Mouse (Mus musculus): ENCODE results near the gene Lypd8.
"Not testable (repeated sequence)": the region's sequence is repeated elsewhere in the genome, so short reads cannot be mapped to it uniquely, and the experiment has no call there.

Lypd8 gene

DNA sequence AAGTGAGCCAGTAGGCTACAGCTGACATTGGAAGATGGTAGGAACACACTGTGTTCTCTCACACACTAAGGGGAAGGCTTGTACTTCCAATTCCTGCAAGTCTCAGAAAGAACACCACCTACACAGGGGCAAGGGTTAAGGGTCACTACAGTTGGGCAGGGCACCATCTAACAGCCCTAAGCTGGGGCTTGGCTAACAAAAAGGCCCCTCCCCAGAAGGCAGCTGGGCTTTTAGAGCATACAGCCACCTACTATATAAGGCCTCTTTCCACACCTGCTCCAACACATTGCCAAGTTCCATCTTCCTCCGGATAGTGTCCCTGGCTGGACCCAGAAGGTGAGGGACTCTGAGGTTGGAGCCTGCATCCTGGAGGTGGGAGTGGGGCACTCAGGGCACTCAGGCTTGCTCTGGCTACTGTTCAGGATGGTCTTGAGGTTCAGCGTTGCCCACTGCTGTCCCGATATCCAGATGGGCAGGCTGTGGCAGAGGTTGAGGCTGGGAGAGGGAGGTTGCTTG lies at the start of gene Lypd8:
Gene Lypd8 (plus strand): TSS at position 281 of the 516 bp plus-strand sequence.
- no peak for DNase-seq

DNA sequence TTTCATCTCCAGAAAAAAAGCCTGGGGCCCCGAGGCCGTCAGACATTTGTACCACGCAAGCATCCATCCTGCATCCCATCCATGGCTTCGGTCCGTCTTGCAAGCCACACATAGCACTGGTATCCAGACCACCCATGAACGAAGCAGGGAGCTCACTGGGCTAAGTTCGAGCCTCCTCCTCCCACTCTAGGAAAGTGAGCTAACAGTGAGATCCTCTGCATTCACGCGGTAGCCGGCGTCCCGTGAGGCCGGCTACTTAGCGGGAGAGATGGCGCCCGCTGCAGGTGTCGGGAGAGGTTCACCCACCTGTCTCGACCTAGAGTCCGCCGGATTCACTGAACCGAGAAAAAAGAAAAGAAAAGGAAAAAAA lies 49.0 kb upstream of the Lypd8 start:
- no peak for DNase-seq

DNA sequence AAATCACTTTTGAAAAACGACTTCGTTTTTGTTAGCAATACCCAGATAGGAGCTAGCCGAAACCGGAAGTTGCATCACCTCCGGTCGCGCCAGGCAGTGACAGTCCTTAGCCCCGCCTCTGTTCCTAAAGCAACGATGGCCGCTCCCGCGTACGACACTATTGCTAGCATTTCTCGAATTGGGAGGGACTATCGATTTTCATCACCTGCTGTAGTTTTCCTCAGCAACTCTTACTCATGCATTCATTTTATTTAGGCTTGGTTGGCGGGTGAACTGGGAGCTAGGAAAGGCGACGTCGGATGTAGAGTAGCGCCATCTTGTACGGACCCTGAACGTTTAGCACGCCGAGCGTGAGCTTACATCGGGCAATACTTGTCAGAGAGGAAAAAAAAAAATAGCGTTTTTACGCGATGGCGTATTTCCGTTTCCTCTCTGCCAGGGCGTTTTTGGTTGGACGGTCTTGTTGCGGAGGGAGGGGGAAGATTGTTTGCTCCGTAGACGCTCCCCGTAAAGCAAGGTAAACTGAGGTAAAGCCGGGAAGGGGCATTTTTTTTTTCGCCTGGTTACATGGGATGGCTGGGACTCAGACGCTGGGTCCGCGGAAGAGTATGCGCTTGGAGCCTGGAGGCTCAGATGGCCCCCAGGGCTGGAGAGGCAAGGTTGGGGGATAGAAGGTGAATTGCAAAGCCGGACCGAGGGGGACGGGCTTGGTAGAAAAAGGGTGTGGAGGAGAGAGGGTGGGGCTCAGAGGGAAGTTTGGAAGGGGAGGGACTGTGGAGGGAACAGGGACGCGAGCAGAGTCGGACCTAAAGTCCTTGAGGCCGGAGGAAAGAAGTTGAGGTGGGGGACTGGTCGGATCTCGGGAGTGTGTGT lies 48.3 kb upstream of the Lypd8 start, which contains the start of the genes Zfp672 and Sh3bp5l:
Gene Zfp672 (minus strand): TSS at position 64 of the 873 bp plus-strand sequence.
Gene Sh3bp5l (plus strand): TSS at position 449 of the 873 bp plus-strand sequence.
- peak; percentile 84 for DNase-seq

DNA sequence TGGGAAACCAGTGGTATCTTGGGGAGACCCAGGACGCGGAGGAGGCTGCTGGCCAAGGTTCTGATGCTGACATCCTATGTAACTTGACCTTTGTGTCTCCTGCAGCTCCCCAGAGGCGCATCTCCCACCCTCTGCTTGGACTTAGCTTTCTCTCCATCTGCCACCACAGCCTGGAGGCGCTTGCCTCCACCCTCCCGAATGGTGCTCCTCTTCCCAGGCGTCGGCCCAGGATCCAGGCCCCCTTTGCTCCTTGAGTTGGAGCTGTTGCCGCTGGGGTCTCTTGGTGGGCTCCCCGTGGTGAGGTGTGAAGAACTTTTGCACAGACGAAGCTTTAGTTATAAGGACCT lies 47.7 kb upstream of the Lypd8 start:
- DNase-seq: no peak

DNA sequence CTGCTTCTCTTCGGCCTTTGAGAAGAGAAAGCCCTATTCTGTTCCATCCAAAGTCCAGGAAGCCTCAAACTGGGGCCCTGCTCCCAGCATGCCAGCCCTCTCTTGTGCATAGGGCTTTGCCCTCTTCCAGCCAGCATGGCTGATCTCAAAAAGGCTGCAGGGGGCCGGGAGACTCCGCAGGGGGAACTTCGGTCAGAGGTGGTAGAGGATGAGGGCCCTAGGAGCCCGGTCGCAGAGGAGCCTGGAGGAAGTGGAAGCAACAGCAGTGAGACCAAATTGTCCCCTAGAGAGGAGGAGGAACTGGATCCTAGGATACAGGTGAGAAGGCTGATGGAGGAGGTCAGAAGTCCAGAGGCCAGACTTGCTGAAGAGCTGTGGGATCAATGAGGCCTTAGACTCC lies 47.3 kb upstream of the Lypd8 start:
- no peak for DNase-seq

DNA sequence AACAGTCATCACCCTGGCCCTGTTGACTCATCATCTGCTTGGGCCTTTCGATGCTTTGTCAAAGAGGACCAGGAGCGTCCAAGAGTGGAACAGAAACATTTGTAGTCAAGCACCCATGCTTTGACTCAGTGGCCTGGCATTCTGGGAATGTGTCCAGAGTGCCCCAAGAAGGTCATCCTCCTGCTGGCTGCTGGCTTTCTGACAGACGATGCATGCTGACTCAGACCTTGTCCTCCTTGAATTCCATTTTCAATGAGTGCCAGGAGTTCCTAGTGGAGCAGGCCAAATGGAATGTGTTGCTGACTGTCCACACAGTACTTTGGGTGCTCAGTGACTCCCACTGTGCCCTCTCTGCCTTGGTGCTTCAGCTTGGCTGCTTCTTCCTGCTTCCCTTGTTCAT lies 44.1 kb upstream of the Lypd8 start:
- no peak for DNase-seq

DNA sequence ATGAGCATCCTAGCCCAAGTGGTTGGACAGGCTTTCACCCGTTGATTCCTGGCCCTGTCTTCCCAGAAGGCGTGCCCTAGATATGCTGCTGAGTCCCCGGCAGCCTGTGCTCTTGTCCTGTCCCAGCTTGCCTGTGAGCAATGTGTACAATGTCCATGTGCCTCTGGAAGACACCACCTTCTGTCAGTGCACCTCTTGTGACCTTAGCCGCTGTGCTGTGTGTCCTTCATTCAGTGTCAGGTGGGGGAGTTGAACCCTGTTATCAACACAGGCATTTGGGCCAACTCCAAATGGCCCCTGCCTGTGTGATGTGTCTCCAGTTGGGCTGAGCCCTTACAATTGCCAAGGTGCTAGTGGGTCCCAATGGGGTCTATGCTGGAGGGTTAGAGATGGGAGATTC lies 32.1 kb upstream of the Lypd8 start:
- DNase-seq: no peak

DNA sequence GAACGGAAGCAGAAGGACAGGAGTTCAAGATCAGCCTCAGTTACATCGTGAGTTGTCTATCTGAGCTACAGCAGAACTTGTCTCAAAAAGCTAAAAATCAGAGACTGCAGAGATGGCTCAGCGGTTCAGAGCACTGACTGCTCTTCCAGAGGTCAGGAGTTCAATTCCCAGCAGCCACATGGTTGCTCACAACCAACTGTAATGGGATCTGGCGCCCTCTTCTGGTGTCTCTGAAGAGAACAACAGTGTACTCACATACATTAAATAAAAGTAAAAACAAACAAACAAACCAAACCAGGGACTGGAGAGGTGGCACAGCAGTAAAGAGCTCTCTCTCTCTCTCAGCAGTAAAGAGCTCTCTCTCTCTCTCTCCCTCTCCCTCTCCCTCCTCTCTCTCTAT lies 28.2 kb upstream of the Lypd8 start:
- DNase-seq: no peak

DNA sequence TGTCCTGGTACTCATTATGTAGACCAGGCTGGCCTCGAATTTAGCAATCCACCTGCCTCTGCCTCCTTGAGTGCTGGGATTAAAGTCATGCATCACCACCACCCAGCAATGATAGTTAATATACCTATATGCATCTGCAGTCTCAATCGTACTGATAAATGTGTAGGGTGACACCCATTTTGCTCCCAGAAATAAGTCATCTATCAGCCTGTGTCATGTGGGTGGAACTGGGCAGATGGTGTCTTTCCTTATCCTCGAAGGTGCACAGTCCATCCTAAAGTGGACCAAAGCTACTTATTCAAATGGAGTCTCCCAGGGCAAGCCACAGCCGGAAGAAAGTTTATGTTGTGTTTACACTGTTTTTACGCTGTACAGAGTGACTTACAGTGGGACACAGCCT lies 27.7 kb upstream of the Lypd8 start:
- DNase-seq: no peak

DNA sequence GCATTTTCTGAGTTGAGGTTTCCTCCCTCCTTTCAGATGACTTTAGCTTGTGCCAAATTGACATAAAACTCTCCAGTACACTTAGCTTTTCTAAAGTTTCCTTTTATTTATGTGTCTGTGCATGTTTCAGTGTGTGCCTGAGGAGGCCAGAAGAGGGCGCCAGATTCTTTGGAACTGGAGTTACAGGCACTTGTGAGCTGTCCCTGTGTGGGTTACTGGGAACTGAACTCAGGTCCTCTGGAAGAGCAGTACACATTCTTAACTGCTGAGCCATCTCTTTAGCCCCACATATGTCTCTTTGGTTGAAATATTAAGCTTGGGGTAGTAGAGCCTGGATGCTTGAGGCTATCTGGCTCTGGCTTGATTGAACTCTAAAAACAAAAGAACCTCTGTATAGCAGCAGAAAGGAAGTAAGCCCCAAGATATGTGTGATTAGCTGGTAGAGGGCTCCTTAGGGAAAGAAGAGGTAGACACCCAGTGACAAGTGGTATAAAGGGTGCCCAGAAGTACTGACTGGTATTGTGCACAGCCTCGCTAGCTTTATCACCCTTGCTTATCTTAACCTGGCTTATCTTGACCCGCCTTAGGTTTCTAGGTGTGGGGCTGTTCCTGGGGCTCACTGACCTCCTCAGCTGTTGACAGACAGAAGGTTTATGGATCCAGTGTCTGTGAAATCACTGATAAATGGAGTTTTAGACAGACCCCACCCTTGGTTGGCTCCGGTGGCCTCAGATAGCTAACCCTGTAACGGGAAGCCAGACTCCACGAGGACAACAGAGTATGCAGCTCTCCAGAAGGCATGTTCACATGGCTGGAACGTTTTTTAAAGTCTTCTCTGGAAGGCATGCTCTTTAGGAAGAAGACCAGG lies 25.9 kb upstream of the Lypd8 start:
- no peak for DNase-seq

DNA sequence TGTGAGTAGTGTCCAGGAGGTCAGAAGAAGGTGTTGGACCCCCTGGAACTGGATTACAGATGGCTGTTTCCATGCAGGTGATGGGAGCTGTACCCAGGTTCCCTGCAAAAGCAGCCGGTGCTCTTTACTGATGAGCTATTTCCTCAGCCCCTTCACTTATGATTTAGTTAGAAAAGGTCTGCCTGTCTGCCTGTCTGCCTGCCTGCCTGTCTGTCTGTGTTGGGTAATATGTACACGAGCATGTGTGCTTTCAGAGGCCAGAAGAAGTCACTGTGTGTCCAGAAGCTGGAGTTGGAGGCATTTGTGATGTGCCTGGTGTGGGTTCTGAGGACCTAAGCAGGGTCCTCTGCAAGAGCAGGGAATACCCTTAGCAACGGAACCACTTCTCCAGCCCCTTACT lies 25.1 kb upstream of the Lypd8 start:
- DNase-seq: no peak

DNA sequence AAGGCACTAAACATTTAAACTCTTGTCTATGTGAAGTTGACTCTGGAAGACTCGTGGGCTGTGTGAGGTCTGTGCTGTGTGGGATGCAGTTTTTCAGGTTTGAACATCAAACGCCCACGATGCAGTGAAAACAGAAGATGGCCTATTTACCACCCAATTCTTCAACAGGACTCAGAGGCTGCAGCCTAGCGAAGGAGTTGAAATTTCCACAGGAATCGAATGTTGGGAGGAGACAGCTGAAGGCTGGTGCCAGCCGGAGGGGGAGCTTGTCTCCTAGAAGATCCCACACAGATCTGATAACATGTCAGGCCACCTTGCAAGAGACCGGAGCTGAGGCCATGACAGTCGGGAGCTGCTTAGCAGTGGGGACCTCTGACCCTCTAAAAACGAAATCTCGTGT lies 24.4 kb upstream of the Lypd8 start:
- DNase-seq: no peak

DNA sequence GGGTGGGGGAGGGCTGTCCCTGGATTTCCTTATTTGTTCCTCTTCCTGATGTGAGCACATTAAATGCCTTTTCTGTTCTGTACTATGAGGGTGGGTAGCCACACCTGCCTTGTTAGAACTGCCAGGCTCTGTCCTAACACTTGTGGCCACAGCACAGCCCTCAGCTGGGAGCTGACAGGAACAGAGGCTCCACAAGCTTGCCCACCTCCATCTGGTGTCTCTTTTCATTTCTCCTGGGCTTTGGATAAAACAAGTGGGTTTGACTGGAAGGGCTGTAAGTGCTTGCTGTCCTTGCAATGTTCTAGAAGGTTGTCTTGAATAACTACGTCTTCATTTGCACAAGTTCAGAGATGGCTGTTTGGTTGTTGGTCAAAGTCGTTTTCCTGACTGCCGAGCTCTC lies 23.9 kb upstream of the Lypd8 start:
- no peak for DNase-seq

DNA sequence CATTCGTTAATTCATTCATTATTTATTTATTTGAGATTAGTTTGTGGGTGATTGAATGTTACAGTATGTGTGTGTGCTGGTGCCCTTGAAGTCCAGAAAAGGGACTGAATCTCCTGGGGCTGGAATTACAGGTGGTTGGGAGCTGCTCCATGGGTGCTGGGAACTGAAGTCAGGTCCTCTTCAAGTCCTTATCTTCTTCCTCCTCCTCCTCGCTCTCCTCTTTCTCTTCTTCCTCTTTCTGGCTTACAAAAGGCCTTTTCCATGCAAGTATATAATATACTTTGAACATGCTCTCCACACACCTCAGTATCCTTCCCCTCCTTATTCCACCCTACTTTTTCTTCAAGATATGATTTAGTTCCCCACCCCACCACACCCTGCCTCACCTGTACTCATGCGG lies 21.8 kb upstream of the Lypd8 start:
- no peak for DNase-seq

DNA sequence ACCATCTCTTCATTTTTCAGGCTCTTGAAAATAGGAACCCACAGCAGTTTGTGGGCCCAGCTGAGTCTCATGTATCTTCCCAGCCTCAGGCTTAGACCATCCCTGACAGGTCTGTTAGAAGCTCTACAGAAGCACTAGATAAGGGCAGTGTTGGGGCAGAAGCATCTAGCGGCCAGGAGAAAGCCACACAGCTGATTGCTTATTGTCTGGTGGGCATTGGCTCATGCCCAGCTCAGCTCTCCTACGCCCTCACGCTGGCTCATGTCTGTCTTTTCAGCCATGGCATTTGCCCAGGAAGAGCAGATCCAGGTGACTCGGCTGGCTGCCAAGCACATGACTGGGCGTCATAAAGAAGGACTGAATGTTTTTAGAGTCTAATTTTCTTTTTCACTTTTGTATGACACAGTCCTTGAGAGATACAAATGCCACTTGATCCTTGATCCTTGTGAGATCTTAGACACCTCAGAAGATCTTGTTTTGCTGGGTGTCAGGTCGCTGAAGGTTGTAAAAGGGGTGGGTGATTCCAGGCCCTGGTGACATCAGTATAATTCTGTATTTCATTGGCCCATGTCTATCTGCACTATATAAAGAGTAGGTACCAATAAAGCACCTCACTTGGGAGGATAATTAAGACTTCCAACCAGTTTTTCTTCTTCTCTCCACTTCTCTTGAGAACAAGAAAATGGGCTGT lies 20.9 kb upstream of the Lypd8 start:
- DNase-seq: no peak

DNA sequence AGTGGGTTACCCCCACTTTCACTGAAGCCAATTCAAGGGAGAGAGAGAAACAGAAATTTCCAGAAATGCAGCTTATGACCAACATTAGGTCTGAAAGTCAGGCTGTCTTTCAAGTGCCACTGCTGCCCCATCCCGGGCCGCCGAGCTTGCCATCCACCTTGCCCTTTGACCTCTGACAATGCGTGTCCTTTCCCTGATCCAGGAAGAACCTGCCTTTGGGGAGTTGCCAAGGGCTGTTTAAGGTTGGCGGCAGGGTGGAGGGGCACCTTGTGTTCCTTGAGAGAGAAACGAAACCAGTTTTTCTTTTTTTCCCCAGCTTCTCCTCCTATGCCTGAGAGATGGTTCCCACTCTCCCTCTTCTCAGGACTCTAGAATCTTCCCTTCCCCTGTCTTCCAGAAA lies 16.3 kb upstream of the Lypd8 start:
- DNase-seq: not testable (repeated sequence)

DNA sequence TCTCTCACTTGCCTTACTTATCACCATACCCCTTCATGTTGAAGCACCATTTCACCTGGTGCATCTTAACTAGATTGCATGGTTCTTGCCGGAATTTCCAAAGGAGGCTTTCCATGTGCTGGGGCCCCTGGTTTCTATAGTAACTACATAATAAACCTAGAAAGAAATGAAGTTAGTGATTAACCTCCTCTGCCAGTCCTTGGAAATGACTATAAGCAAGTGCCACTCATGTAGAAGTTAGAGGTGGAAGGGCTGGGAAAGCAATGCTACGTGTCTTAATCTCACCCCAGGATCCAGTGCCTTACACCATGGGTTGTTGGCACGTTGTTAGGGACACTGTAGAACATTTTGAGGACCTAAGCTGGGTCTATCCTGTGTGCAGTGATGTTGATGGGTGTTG lies 14.4 kb upstream of the Lypd8 start:
- no peak for DNase-seq

DNA sequence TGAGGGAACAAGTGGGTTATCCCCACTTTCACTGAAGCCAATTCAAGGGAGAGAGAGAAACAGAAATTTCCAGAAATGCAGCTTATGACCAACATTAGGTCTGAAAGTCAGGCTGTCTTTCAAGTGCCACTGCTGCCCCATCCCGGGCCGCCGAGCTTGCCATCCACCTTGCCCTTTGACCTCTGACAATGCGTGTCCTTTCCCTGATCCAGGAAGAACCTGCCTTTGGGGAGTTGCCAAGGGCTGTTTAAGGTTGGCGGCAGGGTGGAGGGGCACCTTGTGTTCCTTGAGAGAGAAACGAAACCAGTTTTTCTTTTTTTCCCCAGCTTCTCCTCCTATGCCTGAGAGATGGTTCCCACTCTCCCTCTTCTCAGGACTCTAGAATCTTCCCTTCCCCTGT lies 12.7 kb upstream of the Lypd8 start:
- not testable (repeated sequence) for DNase-seq

DNA sequence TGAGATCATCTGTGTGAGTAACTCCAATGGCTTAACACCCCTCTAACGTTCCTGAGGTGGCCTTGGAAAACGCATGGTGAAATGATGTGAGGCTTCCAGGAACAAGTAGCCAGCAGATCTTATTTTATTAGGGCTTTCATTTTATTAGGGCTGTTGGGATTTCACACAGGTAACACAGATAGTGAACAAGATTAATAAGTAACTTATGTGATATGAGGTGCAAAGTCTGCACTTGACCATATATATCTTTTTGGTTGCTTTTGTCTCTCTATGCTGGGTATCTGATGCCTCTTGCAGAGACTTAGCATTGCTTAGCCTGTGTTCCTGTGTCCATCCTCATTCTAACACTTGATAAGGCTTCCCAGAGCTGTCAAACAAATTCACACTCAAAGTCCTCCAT lies 1.6 kb upstream of the Lypd8 start:
- DNase-seq: no peak

DNA sequence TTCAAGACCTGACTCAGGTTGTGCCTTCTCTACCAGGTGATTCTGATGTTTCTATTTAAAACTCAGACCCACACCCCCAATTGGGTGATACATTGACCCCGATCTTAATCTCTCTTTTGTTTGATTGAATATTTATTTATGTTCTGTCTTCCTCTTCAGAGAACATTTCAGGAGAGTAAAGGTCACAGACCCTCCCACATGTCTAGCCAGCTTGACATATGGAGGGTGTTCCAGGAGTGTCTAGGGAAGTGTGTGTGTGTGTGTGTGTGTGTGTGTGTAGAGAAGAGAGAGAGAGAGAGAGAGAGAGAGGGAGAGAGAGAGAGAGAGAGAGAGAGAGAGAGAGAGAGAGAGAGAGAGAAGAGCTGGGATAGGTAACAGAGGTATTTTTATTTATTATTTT lies 1.2 kb upstream of the Lypd8 start:
- no peak for DNase-seq

DNA sequence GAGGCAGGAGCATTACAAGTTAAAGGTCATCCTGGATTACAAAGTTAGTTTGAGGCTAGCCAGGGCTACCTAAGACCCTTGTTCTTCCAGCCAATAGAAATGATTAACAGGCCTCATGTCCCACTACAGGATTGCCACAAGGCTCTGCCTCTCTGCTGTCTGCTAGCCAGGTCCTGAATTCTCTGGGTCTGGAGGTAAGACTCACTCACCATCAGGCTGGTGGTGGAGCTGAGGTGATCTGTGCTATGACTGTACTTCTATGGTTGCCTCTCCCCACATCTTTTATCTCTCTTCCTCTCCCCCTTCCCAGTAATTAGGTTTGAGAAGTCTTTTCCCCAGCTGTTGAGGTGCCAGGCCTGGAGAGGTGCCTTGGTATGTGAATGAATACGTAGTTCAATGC lies 673 bp downstream of the Lypd8 start:
- DNase-seq: no peak

DNA sequence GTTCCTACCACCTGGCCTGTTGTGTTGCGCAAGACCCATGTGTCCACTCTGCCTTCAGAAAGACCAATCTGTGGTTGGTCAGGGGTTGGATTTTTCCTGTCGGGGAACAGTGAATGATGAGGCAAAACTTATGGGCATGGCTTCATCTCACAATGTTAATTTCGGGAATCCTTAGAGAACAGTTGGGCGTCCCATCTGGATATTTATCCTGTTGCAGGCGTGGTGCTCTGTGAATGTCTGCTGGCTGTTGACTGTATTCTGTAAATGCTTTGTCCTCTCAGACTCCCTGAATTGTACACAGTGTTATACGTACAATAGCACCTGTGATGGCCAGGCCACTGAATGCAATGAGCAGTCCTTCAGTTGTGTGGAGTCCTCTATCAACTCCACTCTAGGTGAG lies 3.6 kb downstream of the Lypd8 start:
- no peak for DNase-seq

DNA sequence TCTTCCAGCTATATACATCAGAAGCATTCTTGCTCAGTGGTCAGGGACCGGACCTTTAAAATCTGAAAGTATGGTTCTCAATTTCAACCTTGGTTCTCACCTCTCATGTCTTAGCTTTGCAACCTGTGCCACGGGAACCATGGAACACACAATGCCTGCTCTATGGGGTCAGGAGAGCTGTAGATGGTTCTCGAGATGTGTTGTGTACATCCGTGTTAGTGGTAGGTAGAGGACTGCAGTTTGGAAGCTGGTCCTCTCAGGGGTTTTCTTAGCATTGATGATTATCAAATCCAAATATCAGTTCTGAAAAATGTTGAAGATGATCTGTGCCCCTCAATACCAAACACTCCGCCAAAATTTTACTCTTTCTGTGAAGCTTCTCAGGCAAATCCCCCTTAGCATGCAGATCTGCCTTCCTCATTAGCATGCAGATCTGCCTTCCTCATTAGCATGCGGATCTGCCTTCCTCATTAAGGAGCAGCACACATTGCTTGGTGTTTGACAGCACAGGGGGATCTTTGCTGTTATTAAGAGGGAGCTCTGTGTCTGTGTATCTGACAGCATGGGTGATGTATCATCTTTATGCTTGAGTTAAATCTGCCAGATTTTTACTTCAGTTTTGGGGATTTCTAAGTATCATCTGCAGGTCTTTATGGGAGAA lies 21.3 kb downstream of the Lypd8 start:
- DNase-seq: no peak
